Comparison of ENCODE assay signal across 8 mouse cellular contexts in genomic region chr15:85337219-85337618, GRCm38 (mm10). TPM values are rescaled to one million over a fixed set of nuclear protein-coding genes. Genes with fewer than 3 reads are reported as not detected.
DNase-seq lines count a peak whose midpoint lies in the region; ATAC-seq lines count a peak whose summit lies in the region.

No protein-coding gene starts in this region.

- no peak for ATAC-seq in kidney, embryonic 15.5 days (replicated peaks; ENCODE audit: low FRiP score)
- no peak for ATAC-seq in hindbrain, embryonic 15.5 days (ENCODE audit: low FRiP score, low read depth)
- ATAC-seq in midbrain, embryonic 16.5 days, result no peak
- ATAC-seq in erythroid progenitor cell, adult 5-6 weeks (replicated peaks; ENCODE audit: low FRiP score, poor library complexity, severe bottlenecking), result no peak

- no peaks in the 10 kb centered on the region for H3K27me3 ChIP-seq in kidney, embryonic 15.5 days
- no peaks in the 10 kb centered on the region for H3K27me3 ChIP-seq in hindbrain, embryonic 15.5 days
- no peaks in the 10 kb centered on the region for H3K27me3 ChIP-seq in midbrain, embryonic 16.5 days (ENCODE audit: control insufficient read depth, insufficient read depth, low read depth, low read length)

- H3K4me3 ChIP-seq in kidney, embryonic 15.5 days (replicated peaks), result peak overlapping the region; percentile 87
- peak overlapping the region; percentile 67 for H3K4me3 ChIP-seq in hindbrain, embryonic 15.5 days
- H3K4me3 ChIP-seq in midbrain, embryonic 16.5 days (ENCODE audit: low read depth, low read length), result peak overlapping the region; percentile 79

- H3K4me1 ChIP-seq in kidney, embryonic 15.5 days, result peaks cover 23% of the 10 kb centered on the region
- peaks cover 31% of the 10 kb centered on the region for H3K4me1 ChIP-seq in hindbrain, embryonic 15.5 days (replicated peaks)
- H3K4me1 ChIP-seq in midbrain, embryonic 16.5 days (ENCODE audit: control insufficient read depth, insufficient read depth, low read length), result peaks cover 25% of the 10 kb centered on the region

- H3K9ac ChIP-seq in kidney, embryonic 15.5 days, result peak overlapping the region; percentile 91
- H3K9ac ChIP-seq in hindbrain, embryonic 15.5 days, result peak overlapping the region; percentile 78
- peak overlapping the region; percentile 98 for H3K9ac ChIP-seq in midbrain, embryonic 16.5 days (ENCODE audit: low read depth, low read length)

- H3K4me2 ChIP-seq in kidney, embryonic 15.5 days, result peak overlapping the region; percentile 77
- peak overlapping the region; percentile 67 for H3K4me2 ChIP-seq in hindbrain, embryonic 15.5 days
- peak overlapping the region; percentile 90 for H3K4me2 ChIP-seq in midbrain, embryonic 16.5 days (ENCODE audit: low read length)

- 0 out of 2 replicates have a peak, but pooled peaks cover 3% of the 10 kb centered on the region for H3K36me3 ChIP-seq in kidney, embryonic 15.5 days
- no peaks in the 10 kb centered on the region for H3K36me3 ChIP-seq in hindbrain, embryonic 15.5 days
- no peaks in the 10 kb centered on the region for H3K36me3 ChIP-seq in midbrain, embryonic 16.5 days (ENCODE audit: control insufficient read depth, insufficient read depth, low read length)

- H3K9me3 ChIP-seq in kidney, embryonic 15.5 days (replicated peaks), result no peaks in the 10 kb centered on the region
- no peaks in the 10 kb centered on the region for H3K9me3 ChIP-seq in hindbrain, embryonic 15.5 days
- no peaks in the 10 kb centered on the region for H3K9me3 ChIP-seq in midbrain, embryonic 16.5 days (replicated peaks; ENCODE audit: control insufficient read depth, low read length, poor library complexity, severe bottlenecking)

- 43% methylated on average over 9 of the region's 9 CpGs for WGBS in kidney, embryonic 15.5 days
- whole genome bisulfite sequencing in hindbrain, embryonic 15.5 days, result 47% methylated on average over 9 of the region's 9 CpGs
- 49% methylated on average over 9 of the region's 9 CpGs for WGBS in midbrain, embryonic 16.5 days

- no peak for DNase-seq in kidney, postnatal 36 days
- DNase-seq in ZHBTc4 (ENCODE audit: low read depth, low spot score), result peak; percentile 54
- DNase-seq in thymus, postnatal 4 days, result no peak
- no peak for DNase-seq in thymus, adult 18-20 months

- peak overlapping the region; percentile 98 for H3K27ac ChIP-seq in kidney, embryonic 15.5 days
- H3K27ac ChIP-seq in hindbrain, embryonic 15.5 days (replicated peaks), result peak overlapping the region; percentile 97
- peak overlapping the region; percentile 98 for H3K27ac ChIP-seq in midbrain, embryonic 16.5 days (ENCODE audit: low read length)

RNA-seq across cellular contexts. Expression of gene Atxn10, which starts 1.2 kb away (rescaled TPM):
- 266 and 287 TPM in 2 replicates for polyA plus RNA-seq in kidney, embryonic 15.5 days (2015; fragmentation: Nextera tagmentation; extraction: Ambion mirVana)
- 501 and 511 TPM in 2 replicates for polyA plus RNA-seq in hindbrain, embryonic 15.5 days (2015; fragmentation: Nextera tagmentation; extraction: Ambion mirVana)
- 538 and 548 TPM in 2 replicates for polyA plus RNA-seq in midbrain, embryonic 16.5 days (2015; fragmentation: Nextera tagmentation; extraction: Ambion mirVana)
- 18.9 and 33.2 TPM in 2 replicates for total RNA-seq in erythroid progenitor cell, adult 5-6 weeks (2015; ENCODE audit: low replicate concordance)
- total RNA-seq in erythroid progenitor cell, adult 5-6 weeks (2017; ENCODE audit: low replicate concordance), result 10.3 and 11.5 TPM in 2 replicates
